Mouse (Mus musculus) embryo, embryonic 9.5 days (tissue): ENCODE data around the gene Olfr609.
"Not testable (repeated sequence)": the region's sequence is repeated elsewhere in the genome, so short reads cannot be mapped to it uniquely, and the experiment has no call there.

Experiments
- DNase-seq: peaks from one replicate; pipeline ENCODE4 v3.0.0-alpha.2; 2017; ENCODE audit errors: extremely low spot score

Gene Olfr609

DNA sequence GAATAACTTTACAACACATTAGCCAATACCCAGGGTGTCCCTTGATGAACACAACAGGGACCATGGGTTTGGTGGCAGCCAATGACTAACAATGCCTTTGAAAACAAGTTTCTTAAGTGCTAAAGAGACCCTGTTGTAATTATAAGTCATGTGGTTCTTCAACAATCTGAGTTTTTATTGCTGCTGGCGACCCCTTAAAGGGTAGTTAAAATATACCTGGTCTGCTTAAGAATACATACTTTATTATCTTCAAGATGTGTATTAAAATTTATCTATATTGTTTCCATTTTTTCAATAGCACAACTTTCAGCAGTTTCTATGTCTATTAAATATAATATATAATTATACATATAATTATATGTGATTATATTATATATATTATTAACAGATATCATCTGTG, at the start of gene Olfr609:
TSS of gene Olfr609 (minus strand) at position 101 of the 400 bp plus-strand sequence.
- no peak for DNase-seq

DNA sequence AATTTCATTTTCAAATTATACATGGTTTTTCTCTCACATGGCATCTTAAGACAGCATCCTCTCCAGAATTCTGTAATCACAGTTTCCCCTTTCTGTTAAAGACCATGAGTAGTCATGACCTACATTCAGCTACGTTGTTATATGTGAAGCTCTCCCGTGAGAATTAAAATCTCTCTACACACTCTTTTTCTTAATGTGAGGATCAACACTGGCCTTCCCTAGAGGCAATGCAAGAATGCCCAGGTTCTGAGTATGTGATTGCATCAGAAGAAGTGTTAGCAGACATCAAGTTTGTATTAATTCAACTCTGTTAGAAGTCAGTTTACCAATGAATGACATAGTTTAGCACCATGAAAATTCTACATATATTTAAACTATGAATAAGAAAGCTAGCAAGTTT, 44.8 kb upstream of the Olfr609 start, which contains the start of gene Olfr612:
TSS of gene Olfr612 (minus strand) at position 101 of the 400 bp plus-strand sequence.
- not testable (repeated sequence) for DNase-seq

DNA sequence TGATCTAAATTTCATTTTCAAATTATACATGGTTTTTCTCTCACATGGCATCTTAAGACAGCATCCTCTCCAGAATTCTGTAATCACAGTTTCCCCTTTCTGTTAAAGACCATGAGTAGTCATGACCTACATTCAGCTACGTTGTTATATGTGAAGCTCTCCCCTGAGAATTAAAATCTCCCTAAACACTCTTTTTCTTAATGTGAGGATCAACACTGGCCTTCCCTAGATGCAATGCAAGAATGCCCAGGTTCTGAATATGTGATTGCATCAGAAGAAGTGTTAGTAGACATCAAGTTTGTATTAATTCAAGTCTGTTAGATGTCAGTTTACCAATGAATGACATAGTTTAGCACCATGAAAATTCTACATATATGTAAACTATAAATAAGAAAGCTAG, 22.9 kb upstream of the Olfr609 start, which contains the start of gene Olfr611:
TSS of gene Olfr611 (minus strand) at position 101 of the 400 bp plus-strand sequence.
- DNase-seq = not testable (repeated sequence)

DNA sequence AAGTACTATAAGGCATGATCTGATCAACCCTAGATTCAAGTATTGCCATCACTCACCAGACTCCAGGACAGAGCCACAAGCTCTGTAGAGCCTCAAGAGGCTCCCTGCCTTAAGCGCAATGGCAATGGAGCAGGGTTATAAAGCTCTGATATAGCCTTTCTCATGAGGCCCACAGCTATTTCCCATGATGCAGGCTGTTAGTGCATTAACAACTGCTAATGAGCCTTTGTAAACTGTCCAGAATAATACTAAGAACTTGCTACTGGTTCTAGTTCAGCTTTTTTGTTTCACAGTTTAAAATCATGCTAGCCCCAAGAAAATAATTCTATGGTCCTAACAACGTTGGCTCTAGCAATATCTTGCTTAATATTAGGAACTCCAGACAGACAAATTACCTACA, 14.2 kb upstream of the Olfr609 start, which contains the start of gene Olfr610:
TSS of gene Olfr610 (minus strand) at position 101 of the 400 bp plus-strand sequence.
- DNase-seq = no peak

DNA sequence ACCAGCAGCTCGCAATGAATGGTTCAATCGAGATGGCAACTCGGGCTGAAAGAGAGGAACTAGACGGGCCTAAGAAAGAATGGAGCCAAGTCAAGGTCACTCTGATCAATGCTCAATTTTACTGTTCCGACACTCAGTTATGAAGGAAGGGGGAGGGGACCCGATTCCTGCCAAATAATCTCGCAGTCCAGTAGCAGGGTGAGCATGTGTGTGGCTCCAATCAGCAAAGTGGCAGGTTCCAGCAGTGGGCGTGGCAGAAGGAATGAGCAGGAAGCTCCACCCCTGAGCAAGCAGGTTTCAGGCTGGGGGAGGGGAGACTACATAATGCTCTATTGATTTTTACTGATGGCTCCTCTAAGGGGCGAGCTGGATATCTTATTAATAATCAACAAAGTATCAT, 20.8 kb downstream of the Olfr609 start:
- DNase-seq = not testable (repeated sequence)

DNA sequence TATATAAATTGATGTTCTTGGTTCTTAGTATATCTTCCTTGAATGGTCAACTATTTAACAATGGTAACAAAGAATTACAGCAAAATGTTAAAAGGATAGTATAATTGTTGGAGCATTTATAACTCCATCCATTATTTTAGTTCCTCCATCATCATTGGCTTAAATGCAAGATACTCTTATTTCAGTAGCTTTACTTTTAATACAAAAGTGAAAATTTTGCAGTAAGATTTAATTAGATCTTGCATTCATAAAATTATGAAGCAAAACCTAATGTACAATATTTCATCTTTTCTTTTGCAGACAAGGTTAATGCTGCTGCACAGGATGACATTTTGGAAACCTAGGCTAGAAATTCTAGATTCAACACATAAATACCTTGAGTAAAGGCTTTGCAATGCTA, 28.3 kb downstream of the Olfr609 start, which contains the start of gene Olfr608:
TSS of gene Olfr608 (plus strand) at position 301 of the 400 bp plus-strand sequence.
- DNase-seq = no peak

DNA sequence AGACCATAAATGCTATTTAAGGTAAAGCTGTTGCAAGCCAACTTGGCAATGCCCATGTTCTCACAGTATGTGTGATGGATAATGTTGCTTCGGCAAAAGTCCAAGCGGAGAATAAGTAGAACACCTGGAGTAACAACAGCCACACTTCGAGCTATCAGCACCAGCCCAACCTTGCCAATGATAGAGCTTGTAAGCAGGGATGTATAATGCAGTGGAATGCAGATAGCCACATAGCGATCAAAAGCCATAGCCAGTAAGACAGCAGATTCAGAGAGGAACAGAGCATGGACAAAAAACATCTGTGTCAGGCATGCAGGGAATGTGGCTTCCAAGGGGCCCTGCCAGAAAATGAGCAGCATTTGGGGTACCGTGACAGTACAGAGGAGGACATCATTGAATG, 37.3 kb downstream of the Olfr609 start:
- DNase-seq = no peak

DNA sequence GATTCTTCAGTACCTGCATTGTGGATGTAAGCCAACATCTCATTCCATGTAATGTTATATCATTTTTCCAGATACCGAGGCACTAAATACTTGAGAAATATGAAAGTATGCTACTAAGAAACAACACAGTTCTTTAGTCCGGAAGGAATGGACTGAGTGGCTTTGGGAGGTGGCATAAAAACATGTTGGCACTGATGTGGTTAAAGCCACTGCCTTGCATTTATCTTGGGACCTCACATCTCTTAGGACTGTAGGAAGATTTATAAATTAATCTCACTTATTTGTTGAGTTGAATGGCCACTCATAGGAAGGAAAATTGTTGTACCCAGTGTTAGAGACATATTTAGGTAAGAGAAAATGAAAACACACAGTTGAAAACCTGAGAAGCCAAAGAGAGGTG, 49.1 kb downstream of the Olfr609 start, which contains the start of gene Olfr606:
TSS of gene Olfr606 (plus strand) at position 301 of the 400 bp plus-strand sequence.
- no peak for DNase-seq

DNA sequence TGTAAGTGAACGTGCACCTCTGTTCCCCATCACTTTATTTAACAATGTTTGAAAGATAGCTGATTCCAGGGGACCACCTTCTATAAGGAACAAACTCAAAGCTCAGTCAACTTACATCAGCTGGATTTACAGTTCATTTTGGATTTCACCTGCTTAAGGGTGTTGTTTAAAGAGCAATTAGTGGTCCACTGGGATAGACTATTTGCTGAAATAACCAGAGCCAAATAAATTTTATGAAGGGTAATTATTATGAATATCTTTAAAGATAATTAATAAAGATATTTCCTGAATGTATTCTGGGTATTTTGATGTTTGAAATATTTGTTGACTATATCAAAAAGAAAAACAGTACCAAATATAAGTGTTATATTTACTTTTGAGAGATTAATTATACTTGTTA, 52.5 kb downstream of the Olfr609 start, which contains the start of gene Olfr605:
TSS of gene Olfr605 (minus strand) at position 101 of the 400 bp plus-strand sequence.
- DNase-seq = no peak
